20 mouse cellular contexts compared by ENCODE assay signal in genomic region chr9:21497664-21498063, GRCm38 (mm10). TPM values are rescaled to one million over a fixed set of nuclear protein-coding genes. Genes with fewer than 3 reads are reported as not detected.
DNase-seq lines count a peak whose midpoint lies in the region; ATAC-seq and TF ChIP-seq lines count a peak whose summit lies in the region.
"Had no signal": no experiment of that assay in that cellular context is flagged by ENCODE, and none has a peak within 500 bp of the region (broad histone marks: within the 10 kb centered on the region; RNA-seq: fewer than 3 reads in every experiment).

No protein-coding gene starts in this region.

- H3K27me3 ChIP-seq in forebrain, embryonic 10.5 days (ENCODE audit: poor library complexity, severe bottlenecking): no peaks in the 10 kb centered on the region
- H3K27me3 ChIP-seq in forebrain, embryonic 15.5 days: no peaks in the 10 kb centered on the region
- no peaks in the 10 kb centered on the region for H3K27me3 ChIP-seq in hindbrain, embryonic 12.5 days
- no peaks in the 10 kb centered on the region for H3K27me3 ChIP-seq in hindbrain, postnatal 0 days (ENCODE audit: insufficient read depth, low read length)
- no peaks in the 10 kb centered on the region for H3K27me3 ChIP-seq in embryonic facial prominence, embryonic 10.5 days (replicated peaks; ENCODE audit: low read depth, poor library complexity, severe bottlenecking)
- no peaks in the 10 kb centered on the region for H3K27me3 ChIP-seq in limb, embryonic 12.5 days
- H3K27me3 ChIP-seq: liver, embryonic 15.5 days; neural tube, embryonic 13.5 days; stomach, embryonic 15.5 days had no signal

- WGBS in forebrain, embryonic 10.5 days: 91% methylated on average over 2 of the region's 2 CpGs
- WGBS in forebrain, embryonic 15.5 days: 96% methylated on average over 2 of the region's 2 CpGs
- WGBS in hindbrain, embryonic 12.5 days: 86% methylated on average over 2 of the region's 2 CpGs
- 89% methylated on average over 2 of the region's 2 CpGs for WGBS in hindbrain, postnatal 0 days
- 96% methylated on average over 2 of the region's 2 CpGs for WGBS in embryonic facial prominence, embryonic 10.5 days
- WGBS in limb, embryonic 12.5 days: 92% methylated on average over 2 of the region's 2 CpGs

- H3K9me3 ChIP-seq in forebrain, embryonic 10.5 days: no peaks in the 10 kb centered on the region
- no peaks in the 10 kb centered on the region for H3K9me3 ChIP-seq in forebrain, embryonic 15.5 days
- no peaks in the 10 kb centered on the region for H3K9me3 ChIP-seq in hindbrain, embryonic 12.5 days (replicated peaks)
- H3K9me3 ChIP-seq in hindbrain, postnatal 0 days (ENCODE audit: low read length): no peaks in the 10 kb centered on the region
- H3K9me3 ChIP-seq in embryonic facial prominence, embryonic 10.5 days: no peaks in the 10 kb centered on the region
- no peaks in the 10 kb centered on the region for H3K9me3 ChIP-seq in limb, embryonic 12.5 days
- H3K9me3 ChIP-seq: liver, embryonic 15.5 days; neural tube, embryonic 13.5 days; stomach, embryonic 15.5 days had no signal

- H3K36me3 ChIP-seq in forebrain, embryonic 10.5 days (replicated peaks): peaks cover 51% of the 10 kb centered on the region
- peaks cover 21% of the 10 kb centered on the region for H3K36me3 ChIP-seq in forebrain, embryonic 15.5 days
- H3K36me3 ChIP-seq in hindbrain, embryonic 12.5 days: peaks cover 46% of the 10 kb centered on the region
- peaks cover 8% of the 10 kb centered on the region for H3K36me3 ChIP-seq in hindbrain, postnatal 0 days (ENCODE audit: insufficient read depth, low read length)
- H3K36me3 ChIP-seq in embryonic facial prominence, embryonic 10.5 days (replicated peaks): peaks cover 57% of the 10 kb centered on the region
- peaks cover 51% of the 10 kb centered on the region for H3K36me3 ChIP-seq in limb, embryonic 12.5 days

- DNase-seq in forebrain, embryonic 10.5 days (ENCODE audit: extremely low spot score, low spot score): no peak
- no peak for DNase-seq in hindbrain, postnatal 0 days (ENCODE audit: low spot score)
- DNase-seq in embryonic facial prominence, embryonic 10.5 days (ENCODE audit: low spot score): no peak
- DNase-seq in left cerebral cortex, postnatal 36 days (ENCODE audit: low spot score in 2 of 2): no peak
- DNase-seq in testis, postnatal 10 days (ENCODE audit: low spot score): no peak
- DNase-seq: adrenal gland, postnatal 14 days; cerebellum, postnatal 25 days; kidney, adult 2 months; kidney, postnatal 36 days; midbrain, embryonic 14.5 days; thymus, postnatal 25 days had no signal

- no peak overlapping the region for H3K4me3 ChIP-seq in forebrain, embryonic 10.5 days
- H3K4me3 ChIP-seq in forebrain, embryonic 15.5 days: no peak overlapping the region
- H3K4me3 ChIP-seq in hindbrain, embryonic 12.5 days: no peak overlapping the region
- H3K4me3 ChIP-seq in hindbrain, postnatal 0 days (ENCODE audit: low read length): no peak overlapping the region
- H3K4me3 ChIP-seq in embryonic facial prominence, embryonic 10.5 days: no peak overlapping the region
- 0 out of 2 replicates have a peak overlapping the region, but pooled peaks have one; percentile 15 for H3K4me3 ChIP-seq in limb, embryonic 12.5 days (replicated peaks)
- H3K4me3 ChIP-seq: liver, embryonic 15.5 days; neural tube, embryonic 13.5 days; stomach, embryonic 15.5 days had no signal

- H3K27ac ChIP-seq in forebrain, embryonic 10.5 days: peak overlapping the region; percentile 74
- H3K27ac ChIP-seq in forebrain, embryonic 15.5 days (replicated peaks): no peak overlapping the region
- H3K27ac ChIP-seq in hindbrain, embryonic 12.5 days: peak overlapping the region; percentile 41; the same call in 1 of the 2 replicates
- no peak overlapping the region for H3K27ac ChIP-seq in hindbrain, postnatal 0 days
- peak overlapping the region; percentile 87 for H3K27ac ChIP-seq in embryonic facial prominence, embryonic 10.5 days (replicated peaks)
- H3K27ac ChIP-seq in limb, embryonic 12.5 days: peak overlapping the region; percentile 98
- H3K27ac ChIP-seq: liver, embryonic 15.5 days; macrophage; stomach, embryonic 15.5 days had no signal

- TF ChIP-seq CTCF in hindbrain, postnatal 0 days (IDR thresholded peaks at IDR 0.05; ENCODE audit: low read depth): no peak

- ATAC-seq in forebrain, embryonic 15.5 days (replicated peaks): no peak
- no peak for ATAC-seq in hindbrain, embryonic 12.5 days (ENCODE audit: low FRiP score)
- ATAC-seq in hindbrain, postnatal 0 days: no peak
- ATAC-seq in limb, embryonic 12.5 days (ENCODE audit: insufficient number of reproducible peaks, insufficient read depth, low FRiP score, low TSS enrichment, low read depth): no peak
- ATAC-seq: hindbrain, embryonic 16.5 days had no signal

- intact Hi-C loops in left cerebral cortex, postnatal 36 days (cut with DNase I): no loop called here

- no peak overlapping the region for H3K4me2 ChIP-seq in forebrain, embryonic 15.5 days (replicated peaks)
- no peak overlapping the region for H3K4me2 ChIP-seq in hindbrain, embryonic 12.5 days (replicated peaks)
- H3K4me2 ChIP-seq in hindbrain, postnatal 0 days (ENCODE audit: low read depth, low read length): no peak overlapping the region
- peak overlapping the region; percentile 61 for H3K4me2 ChIP-seq in limb, embryonic 12.5 days
- H3K4me2 ChIP-seq: liver, embryonic 15.5 days; neural tube, embryonic 13.5 days; stomach, embryonic 15.5 days had no signal

- no peak overlapping the region for H3K9ac ChIP-seq in forebrain, embryonic 15.5 days (replicated peaks)
- H3K9ac ChIP-seq in hindbrain, embryonic 12.5 days: no peak overlapping the region
- H3K9ac ChIP-seq in hindbrain, postnatal 0 days (replicated peaks; ENCODE audit: low read length): no peak overlapping the region
- no peak overlapping the region; the same call in 1 of the 2 replicates for H3K9ac ChIP-seq in limb, embryonic 12.5 days (replicated peaks)
- H3K9ac ChIP-seq: liver, embryonic 15.5 days; neural tube, embryonic 13.5 days; stomach, embryonic 15.5 days had no signal

- H3K4me1 ChIP-seq in forebrain, embryonic 10.5 days: peaks cover 8% of the 10 kb centered on the region; the same call in 1 of the 2 replicates
- no peaks in the 10 kb centered on the region for H3K4me1 ChIP-seq in forebrain, embryonic 15.5 days
- H3K4me1 ChIP-seq in hindbrain, embryonic 12.5 days: no peaks in the 10 kb centered on the region; the same call in 1 of the 2 replicates
- H3K4me1 ChIP-seq in hindbrain, postnatal 0 days (ENCODE audit: insufficient read depth, low read length): no peaks in the 10 kb centered on the region
- H3K4me1 ChIP-seq in embryonic facial prominence, embryonic 10.5 days: peaks cover 50% of the 10 kb centered on the region
- H3K4me1 ChIP-seq in limb, embryonic 12.5 days (replicated peaks): peaks cover 39% of the 10 kb centered on the region
- H3K4me1 ChIP-seq: liver, embryonic 15.5 days; neural tube, embryonic 13.5 days; stomach, embryonic 15.5 days had no signal

RNA-seq across cellular contexts. Expression of gene Tmed1, which starts 12.4 kb away (rescaled TPM):
- 116 and 119 TPM in 2 replicates for polyA plus RNA-seq in forebrain, embryonic 10.5 days (2016; fragmentation: Nextera tagmentation; extraction: Ambion mirVana)
- polyA plus RNA-seq in forebrain, embryonic 15.5 days (2015; fragmentation: Nextera tagmentation; extraction: Ambion mirVana): 56.4 and 57.7 TPM in 2 replicates
- 80.4 and 81.9 TPM in 2 replicates for polyA plus RNA-seq in hindbrain, embryonic 12.5 days (2016; fragmentation: Nextera tagmentation; extraction: Ambion mirVana)
- 50.2 and 61.3 TPM in 2 replicates for total RNA-seq in hindbrain, postnatal 0 days (2014; rRNA removed)
- 59.2 and 65.8 TPM in 2 replicates for polyA plus RNA-seq in hindbrain, postnatal 0 days (2015; fragmentation: Nextera tagmentation; extraction: Ambion mirVana)
- 119 and 121 TPM in 2 replicates for polyA plus RNA-seq in embryonic facial prominence, embryonic 10.5 days (2016; fragmentation: Nextera tagmentation; extraction: Ambion mirVana)
- polyA plus RNA-seq in limb, embryonic 12.5 days (2016; fragmentation: Nextera tagmentation; extraction: Ambion mirVana): 108 and 117 TPM in 2 replicates
- 10 to 100 TPM; 14.2 to 16.7 TPM for total RNA-seq in left cerebral cortex, postnatal 36 days (2021)

RNA-seq across cellular contexts. Expression of gene AB124611, which starts 28.3 kb away (rescaled TPM):
- polyA plus RNA-seq in forebrain, embryonic 10.5 days (2016; fragmentation: Nextera tagmentation; extraction: Ambion mirVana): 4.4 and 5.1 TPM in 2 replicates
- 3.0 and 3.8 TPM in 2 replicates for polyA plus RNA-seq in forebrain, embryonic 15.5 days (2015; fragmentation: Nextera tagmentation; extraction: Ambion mirVana)
- polyA plus RNA-seq in hindbrain, embryonic 12.5 days (2016; fragmentation: Nextera tagmentation; extraction: Ambion mirVana): 3.7 and 6.0 TPM in 2 replicates
- total RNA-seq in hindbrain, postnatal 0 days (2014; rRNA removed): 1.2 and 2.2 TPM in 2 replicates
- polyA plus RNA-seq in hindbrain, postnatal 0 days (2015; fragmentation: Nextera tagmentation; extraction: Ambion mirVana): 1.1 and 1.2 TPM in 2 replicates
- 4.7 and 4.9 TPM in 2 replicates for polyA plus RNA-seq in embryonic facial prominence, embryonic 10.5 days (2016; fragmentation: Nextera tagmentation; extraction: Ambion mirVana)
- 3.4 and 3.9 TPM in 2 replicates for polyA plus RNA-seq in limb, embryonic 12.5 days (2016; fragmentation: Nextera tagmentation; extraction: Ambion mirVana)
- under 1 TPM in 1 of 2 experiments, not detected in 1; 0.34 TPM for total RNA-seq in left cerebral cortex, postnatal 36 days (2021)
- total RNA-seq: ES-E14 had no signal

RNA-seq across cellular contexts. Expression of gene Carm1, which starts 49.0 kb away (rescaled TPM):
- 58.3 and 59.8 TPM in 2 replicates for polyA plus RNA-seq in forebrain, embryonic 10.5 days (2016; fragmentation: Nextera tagmentation; extraction: Ambion mirVana)
- polyA plus RNA-seq in forebrain, embryonic 15.5 days (2015; fragmentation: Nextera tagmentation; extraction: Ambion mirVana): 37.3 and 46.0 TPM in 2 replicates
- 76.7 and 77.9 TPM in 2 replicates for polyA plus RNA-seq in hindbrain, embryonic 12.5 days (2016; fragmentation: Nextera tagmentation; extraction: Ambion mirVana)
- total RNA-seq in hindbrain, postnatal 0 days (2014; rRNA removed): 84.9 and 92.7 TPM in 2 replicates
- 20.6 and 25.0 TPM in 2 replicates for polyA plus RNA-seq in hindbrain, postnatal 0 days (2015; fragmentation: Nextera tagmentation; extraction: Ambion mirVana)
- polyA plus RNA-seq in embryonic facial prominence, embryonic 10.5 days (2016; fragmentation: Nextera tagmentation; extraction: Ambion mirVana): 73.1 and 84.1 TPM in 2 replicates
- polyA plus RNA-seq in limb, embryonic 12.5 days (2016; fragmentation: Nextera tagmentation; extraction: Ambion mirVana): 72.3 and 82.4 TPM in 2 replicates
- total RNA-seq in left cerebral cortex, postnatal 36 days (2021): 10 to 100 TPM; 70.8 to 76.7 TPM

Comparison
In these comparisons a context has a peak if more than half of its experiments do, and no peak if none do; other contexts are left out.
1. H3K27ac ChIP-seq: peak in forebrain, embryonic 10.5 days (single experiment), hindbrain, embryonic 12.5 days (single experiment), embryonic facial prominence, embryonic 10.5 days (single experiment) and limb, embryonic 12.5 days (single experiment); none in forebrain, embryonic 15.5 days (single experiment) and hindbrain, postnatal 0 days (single experiment).